Mouse (Mus musculus) thymus, postnatal 0 days (tissue): ENCODE results near the gene Mrpl33. TPM values are rescaled to one million over a fixed set of nuclear protein-coding genes. Genes with fewer than 3 reads are reported as not detected.
A peak's percentile ranks its signal among the peaks of the same experiment; 100 is the strongest.

Experiments used
- DNase-seq: peaks from one replicate; pipeline ENCODE4 v3.0.0-alpha.2; 2015; ENCODE audit warnings: low spot score
- microRNA-seq: library from miRNA; unstranded; fragments of <30 nt; microRNA quantifications from one replicate; pipeline ENCODE4, GENCODE M21; 2016; ENCODE audit warnings: borderline number of aligned reads
- polyA plus RNA-seq: library from polyadenylated mRNA; unstranded; fragments of >200 nt; fragmentation: Nextera tagmentation; extraction: Ambion mirVana; gene quantifications from 2 replicates; pipeline ENCODE4 v1.2.1, GENCODE M21; 2015

Gene Mrpl33
- polyA plus RNA-seq, 1 experiment from 2014 or later, result 428 TPM

- peak; percentile 95 for DNase-seq
Observed at GRCm38 (mm10) chr5:31697644-31698296, 101.0 kb downstream of the Mrpl33 start, which contains the start of gene Babam2. Babam2 (plus strand) TSS chr5:31697684.

GRCm38 (mm10) chr5:31698297-31698726 is 101.6 kb downstream of the Mrpl33 start:
- peak; percentile 96 for DNase-seq

GRCm38 (mm10) chr5:31698931-31699330 is 102.2 kb downstream of the Mrpl33 start:
- peak; percentile 3 for DNase-seq

GRCm38 (mm10) chr5:31699397-31699796 is 102.7 kb downstream of the Mrpl33 start:
- no peak for DNase-seq

GRCm38 (mm10) chr5:31704971-31705370 is 108.2 kb downstream of the Mrpl33 start:
- no peak for DNase-seq

GRCm38 (mm10) chr5:31706826-31707225 is 110.1 kb downstream of the Mrpl33 start:
- DNase-seq, result no peak

- DNase-seq, result peak; percentile 18
Observed at GRCm38 (mm10) chr5:31709389-31709788, 112.7 kb downstream of the Mrpl33 start.

GRCm38 (mm10) chr5:31713280-31713711 is 116.6 kb downstream of the Mrpl33 start:
- DNase-seq, result no peak

GRCm38 (mm10) chr5:31713841-31714264 is 117.1 kb downstream of the Mrpl33 start:
- DNase-seq, result no peak

Small RNAs within 50 kb of the gene (microRNA-seq; reads per million reads assigned to microRNA genes)
- not detected for gene Mir3473e

Other genes starting within 250 kb of the Mrpl33 start
- 33.2 and 43.4 TPM in 2 replicates for gene Zfp512, start 144.5 kb upstream of the Mrpl33 start, polyA plus RNA-seq
- 0.09 and 0.16 TPM in 2 replicates for gene 4930548H24Rik, start 111.2 kb upstream of the Mrpl33 start, polyA plus RNA-seq
- 35.4 and 35.6 TPM in 2 replicates for gene Gpn1, start 102.2 kb upstream of the Mrpl33 start, polyA plus RNA-seq
- 20.7 and 31.6 TPM in 2 replicates for gene Slc4a1ap, start 69.9 kb upstream of the Mrpl33 start, polyA plus RNA-seq
- 13.9 and 17.0 TPM in 2 replicates for gene Supt7l, start 69.1 kb upstream of the Mrpl33 start, polyA plus RNA-seq
- 20.7 and 22.1 TPM in 2 replicates for gene Rbks, start 100.7 kb downstream of the Mrpl33 start, polyA plus RNA-seq
- gene Babam2, start 100.7 kb downstream of the Mrpl33 start, polyA plus RNA-seq, result 48.1 and 53.9 TPM in 2 replicates